Mouse (Mus musculus) liver, embryonic 14.5 days (tissue): ENCODE data around the gene Rassf1. TPM values are rescaled to one million over a fixed set of nuclear protein-coding genes. Genes with fewer than 3 reads are reported as not detected.

ENCODE experiments used
- ATAC-seq: fragments of 200-750 bp; cut with Nextera tagmentation; 2 replicates; pipeline ENCODE4 v1.8.0; 2017; ENCODE audit warnings: moderate number of reproducible peaks, mild to moderate bottlenecking, moderate library complexity; ENCODE audit not compliant: insufficient read depth
- DNase-seq, 3 experiments: peaks; one replicate each; pipeline ENCODE4 v3.0.0-alpha.2; 2012 to 2013; ENCODE audit warnings: low read depth in 3 of 3, low spot score in 3 of 3
- H3K27ac ChIP-seq: fragments of 300-500 bp; sonication (generic); 2 replicates; pipeline ENCODE4 v1.5.1; 2014; ENCODE audit warnings: moderate library complexity, mild to moderate bottlenecking, control low read depth, inconsistent platforms
- H3K27me3 ChIP-seq: fragments of 300-500 bp; sonication (generic); 2 replicates; pipeline ENCODE4 v1.6.1; 2014; ENCODE audit warnings: mild to moderate bottlenecking, low read length, moderate library complexity; ENCODE audit not compliant: control insufficient read depth, insufficient read depth
- H3K36me3 ChIP-seq: fragments of 300-500 bp; sonication (generic); replicated peaks from 2 replicates; pipeline ENCODE4 v1.6.1; 2014; ENCODE audit warnings: low read depth; ENCODE audit not compliant: control insufficient read depth, insufficient read depth
- H3K4me1 ChIP-seq, 2 experiments: fragments of 200-500 bp in 1 of 2; fragments of 300-500 bp in 1 of 2; sonication (generic) in 1 of 2; replicated peaks; 2 replicates each; pipeline ENCODE4 v1.6.1; 2012 to 2014; ENCODE audit warnings: antibody characterized with exemption in 1 of 2, inconsistent platforms in 1 of 2, low read length in 1 of 2; ENCODE audit not compliant: control insufficient read depth in 2 of 2, insufficient read depth in 2 of 2
- H3K4me2 ChIP-seq: fragments of 300-500 bp; sonication (generic); 2 replicates; pipeline ENCODE4 v1.6.1; 2014; ENCODE audit warnings: low read depth, mild to moderate bottlenecking, control low read depth, moderate library complexity
- H3K4me3 ChIP-seq, 2 experiments: fragments of 200-500 bp in 1 of 2; fragments of 300-500 bp in 1 of 2; sonication (generic) in 1 of 2; 2 replicates each; pipeline ENCODE4 v1.5.1; 2012 to 2014; ENCODE audit warnings: low read depth in 2 of 2, low read length in 2 of 2, mild to moderate bottlenecking in 2 of 2, control low read depth in 1 of 2, inconsistent platforms in 1 of 2, moderate library complexity in 1 of 2; ENCODE audit not compliant: insufficient read depth in 1 of 2
- H3K9ac ChIP-seq: fragments of 300-500 bp; sonication (generic); replicated peaks from 2 replicates; pipeline ENCODE4 v1.6.1; 2014; ENCODE audit warnings: mild to moderate bottlenecking, control low read depth, moderate library complexity
- H3K9me3 ChIP-seq: fragments of 300-500 bp; sonication (generic); 2 replicates; pipeline ENCODE4 v1.6.1; 2016; ENCODE audit warnings: low read length, mixed read lengths; ENCODE audit not compliant: control insufficient read depth
- CTCF ChIP-seq: IDR thresholded peaks from 2 replicates; pipeline ENCODE4 v1.5.1; 2016; ENCODE audit warnings: antibody characterized with exemption, low read depth, control low read depth
- EP300 ChIP-seq: IDR thresholded peaks from 2 replicates; pipeline ENCODE4 v1.6.1; 2016; ENCODE audit warnings: antibody characterized with exemption, low read depth
- WGBS: fragments of 180-500 bp; shearing (Covaris S2); extraction: QIAGEN DNeasy Blood & Tissue Kit; methylation state at CpG from one replicate; pipeline ENCODE4 v1.1.7; 2014; ENCODE audit not compliant: insufficient replicate concordance; 5-methylcytosine and 5-hydroxymethylcytosine counted together
- polyA plus RNA-seq, 2 experiments: library from polyadenylated mRNA; depleted of rRNA in 1 of 2; stranded (reverse) in 1 of 2; unstranded in 1 of 2; fragments of >200 nt; fragmentation: Nextera tagmentation in 1 of 2; extraction: Ambion mirVana in 1 of 2; gene quantifications; 2 replicates each; pipeline versions ENCODE4 v1.2.1 to v1.2.3; 2012 to 2014

The Rassf1 gene
- polyA plus RNA-seq, 2 experiments: 11.2 to 13.6 TPM

DNA sequence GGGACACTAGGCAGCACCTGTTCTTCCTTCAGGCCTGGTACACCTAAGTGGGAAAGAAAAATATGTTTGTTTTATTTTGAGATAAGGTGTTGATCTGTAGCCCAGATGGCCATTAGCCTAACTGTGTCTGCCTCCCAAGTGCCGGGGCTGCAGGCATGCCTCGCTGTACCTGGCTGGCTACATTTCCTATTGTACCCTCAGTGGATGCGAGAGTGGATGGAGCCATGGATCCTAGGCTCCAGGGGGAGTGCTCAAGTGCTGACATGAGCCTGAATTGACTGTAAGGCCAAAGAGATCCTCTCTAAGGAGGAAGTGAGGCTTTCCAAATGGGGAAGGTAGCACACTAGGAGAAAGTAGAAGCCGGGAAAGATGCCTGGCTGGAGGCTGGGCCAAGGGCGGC, 3.4 kb upstream of the Rassf1 start:
- no peaks in the 10 kb centered on the region for H3K9me3 ChIP-seq
- no peak overlapping the region for H3K4me2 ChIP-seq
- no peak for ATAC-seq
- H3K9ac ChIP-seq: no peak overlapping the region
- DNase-seq: no peak
- H3K27me3 ChIP-seq: peaks cover 3% of the 10 kb centered on the region; the same call in 1 of the 2 replicates
- no peak overlapping the region for H3K4me3 ChIP-seq
- no peak overlapping the region for H3K27ac ChIP-seq
- H3K4me1 ChIP-seq: peaks cover 22 to 28% of the 10 kb centered on the region in 2 experiments
- TF ChIP-seq EP300 (no peak), CTCF (0 out of 2 replicates have a peak, but pooled peaks have one; percentile 1)
- no peaks in the 10 kb centered on the region for H3K36me3 ChIP-seq
- 66% methylated on average over 5 of the region's 5 CpGs for whole genome bisulfite sequencing

DNA sequence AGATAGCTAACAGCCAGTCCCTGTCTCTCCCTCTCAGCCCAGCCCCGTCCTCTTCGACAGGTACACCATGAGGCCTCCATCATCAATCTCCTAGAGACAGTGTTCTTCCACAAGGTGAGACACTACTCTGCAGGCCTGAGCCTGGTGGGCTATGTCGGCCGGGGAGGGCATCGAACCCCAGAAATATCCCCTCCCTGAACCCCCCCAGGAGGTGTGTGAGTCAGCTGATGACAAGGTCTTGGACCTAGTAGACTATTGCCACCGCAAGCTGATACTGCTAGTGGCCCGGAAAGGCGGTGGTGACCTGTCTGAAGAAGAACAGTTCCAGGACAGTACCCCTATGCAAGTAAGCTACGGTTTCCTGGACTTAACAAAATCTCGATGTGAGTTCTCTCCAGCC, 2.5 kb upstream of the Rassf1 start:
- no peak overlapping the region for H3K4me2 ChIP-seq
- H3K4me3 ChIP-seq: no peak overlapping the region
- H3K27ac ChIP-seq: no peak overlapping the region
- no peaks in the 10 kb centered on the region for H3K36me3 ChIP-seq
- H3K9me3 ChIP-seq: no peaks in the 10 kb centered on the region
- H3K9ac ChIP-seq: no peak overlapping the region
- DNase-seq: no peak
- ATAC-seq: no peak
- 78% methylated on average over 10 of the region's 10 CpGs for WGBS
- H3K4me1 ChIP-seq: peaks cover 31 to 36% of the 10 kb centered on the region in 2 experiments
- TF ChIP-seq CTCF: no peak
- no peak for TF ChIP-seq EP300
- peaks cover 3% of the 10 kb centered on the region; the same call in 1 of the 2 replicates for H3K27me3 ChIP-seq

DNA sequence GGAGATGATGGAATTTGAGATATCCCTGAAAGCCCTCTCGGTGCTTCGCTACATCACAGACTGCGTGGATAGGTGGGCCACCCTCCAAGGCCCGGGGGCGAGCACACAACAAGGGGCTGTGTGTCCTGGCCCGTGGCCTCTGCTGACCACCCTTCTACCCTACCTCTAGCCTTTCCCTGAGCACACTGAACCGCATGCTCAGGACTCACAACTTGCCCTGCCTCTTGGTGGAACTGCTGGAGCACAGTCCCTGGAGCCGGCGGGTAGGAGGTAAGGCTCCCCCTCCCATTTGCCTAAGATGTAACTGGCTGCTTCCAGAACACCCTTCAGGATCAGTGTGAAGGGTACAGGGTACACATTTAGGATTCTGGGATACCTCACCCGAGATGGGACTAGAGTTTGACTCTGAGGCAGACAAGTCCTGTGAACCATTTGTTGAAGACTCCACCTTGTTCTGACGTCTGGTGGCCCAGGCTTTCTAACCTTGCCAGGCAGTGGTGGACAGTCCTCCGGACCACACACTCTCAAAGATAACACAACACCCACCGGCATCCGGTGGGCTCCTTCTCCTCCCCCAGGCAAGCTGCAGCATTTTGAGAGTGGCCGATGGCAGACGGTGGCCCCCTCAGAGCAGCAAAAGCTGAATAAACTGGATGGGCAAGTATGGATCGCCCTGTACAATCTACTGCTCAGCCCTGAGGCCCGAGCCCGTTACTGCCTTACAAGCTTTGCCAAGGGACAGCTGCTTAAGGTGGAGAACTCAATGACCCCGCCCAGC, 1.9 kb upstream of the Rassf1 start:
- Histone ChIP-seq H3K4me3 (no peak overlapping the region), H3K27me3 (peaks cover 3% of the 10 kb centered on the region; the same call in 1 of the 2 replicates), H3K9ac (no peak overlapping the region), H3K36me3 (no peaks in the 10 kb centered on the region), H3K9me3 (no peaks in the 10 kb centered on the region), H3K27ac (no peak overlapping the region), H3K4me1 (peaks cover 31 to 36% of the 10 kb centered on the region in 2 experiments), H3K4me2 (no peak overlapping the region)
- DNase-seq: no peak
- TF ChIP-seq CTCF (no peak), EP300 (no peak)
- WGBS: 75% methylated on average over 20 of the region's 20 CpGs
- no peak for ATAC-seq

GRCm38 (mm10) chr9:107550491-107551116, 751 bp upstream of the Rassf1 start:
- peaks cover 31 to 38% of the 10 kb centered on the region in 2 experiments for H3K4me1 ChIP-seq
- H3K27me3 ChIP-seq: peaks cover 3% of the 10 kb centered on the region; the same call in 1 of the 2 replicates
- no peaks in the 10 kb centered on the region for H3K36me3 ChIP-seq
- peak overlapping the region in 1 of 2 experiments; percentile 39; a peak in 2 of 4 replicates for H3K4me3 ChIP-seq
- no peak for ATAC-seq
- H3K27ac ChIP-seq: no peak overlapping the region
- TF ChIP-seq EP300: no peak
- TF ChIP-seq CTCF: no peak
- H3K9me3 ChIP-seq: no peaks in the 10 kb centered on the region
- no peak overlapping the region for H3K9ac ChIP-seq
- 39% methylated on average over 23 of the region's 23 CpGs for WGBS
- no peak for DNase-seq
- H3K4me2 ChIP-seq: peak overlapping the region; percentile 67

DNA sequence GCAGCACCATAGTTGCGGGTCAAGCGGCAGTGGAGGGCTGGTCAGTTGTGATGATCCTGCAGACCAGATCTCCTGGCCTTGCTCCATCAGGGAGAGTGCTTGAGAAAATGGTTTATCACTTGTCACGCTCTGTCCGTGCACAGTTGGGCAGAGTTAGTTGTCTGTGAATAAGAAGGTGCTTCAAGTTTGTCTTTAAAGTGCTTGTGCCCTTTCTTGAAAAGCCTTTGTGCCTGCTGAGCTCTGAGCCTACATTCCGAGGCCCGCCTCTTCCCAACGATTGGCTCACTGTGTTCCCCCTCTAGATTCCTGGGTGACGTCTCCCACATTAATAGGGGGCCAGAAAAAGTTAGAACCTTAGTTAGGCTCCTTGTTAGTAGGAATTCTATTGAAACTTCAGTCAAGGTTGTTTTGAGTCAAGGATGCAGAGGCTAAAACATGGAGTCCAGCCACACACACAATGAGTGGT, 568 bp downstream of the Rassf1 start:
- 29% methylated on average over 8 of the region's 8 CpGs for WGBS
- peaks cover 3% of the 10 kb centered on the region for H3K36me3 ChIP-seq
- H3K27me3 ChIP-seq: peaks cover 3% of the 10 kb centered on the region; the same call in 1 of the 2 replicates
- peaks cover 36 to 46% of the 10 kb centered on the region in 2 experiments for H3K4me1 ChIP-seq
- no peak for TF ChIP-seq EP300
- no peak for TF ChIP-seq CTCF
- no peaks in the 10 kb centered on the region for H3K9me3 ChIP-seq
- peak overlapping the region; percentile 58 for H3K9ac ChIP-seq
- peak overlapping the region; percentile 67 for H3K4me2 ChIP-seq
- peak overlapping the region; percentile 39 to 41 for H3K4me3 ChIP-seq
- DNase-seq (no peak), ATAC-seq (no peak)
- no peak overlapping the region for H3K27ac ChIP-seq
